Mouse (Mus musculus): ENCODE measurements around the gene Rab7.

- TF ChIP-seq CTCF (IDR thresholded peaks at IDR 0.05; ENCODE audit: borderline replicate concordance, extremely low read depth, insufficient read depth, insufficient read length) (no peak), POLR2A (IDR thresholded peaks at IDR 0.05; ENCODE audit: borderline replicate concordance, extremely low read depth, insufficient read depth, insufficient read length, poor library complexity, severe bottlenecking) (no peak)
Observed at GRCm38 (mm10) chr6:88067722-88068121, 22.7 kb upstream of the Rab7 start.

Measured in brain, embryonic 14.5 days (tissue).